Mouse (Mus musculus): ENCODE measurements around the gene Dtx3l.

- TF ChIP-seq POLR2AphosphoS5 (IDR thresholded peaks at IDR 0.05; ENCODE audit: insufficient replicate concordance, low read depth, low read length) (no peak), CTCF (IDR thresholded peaks at IDR 0.05; ENCODE audit: low read depth, low read length) (no peak), GATA1 (IDR thresholded peaks at IDR 0.05; ENCODE audit: borderline replicate concordance, low read length) (no peak)
Measured at GRCm38 (mm10) chr16:35938211-35939151, at the start of gene Dtx3l, which contains the start of gene Parp9.
